Mouse (Mus musculus): ENCODE results near the gene Dnaaf5.
A peak's percentile ranks its signal among the peaks of the same experiment; 100 is the strongest.

The Dnaaf5 gene

DNA sequence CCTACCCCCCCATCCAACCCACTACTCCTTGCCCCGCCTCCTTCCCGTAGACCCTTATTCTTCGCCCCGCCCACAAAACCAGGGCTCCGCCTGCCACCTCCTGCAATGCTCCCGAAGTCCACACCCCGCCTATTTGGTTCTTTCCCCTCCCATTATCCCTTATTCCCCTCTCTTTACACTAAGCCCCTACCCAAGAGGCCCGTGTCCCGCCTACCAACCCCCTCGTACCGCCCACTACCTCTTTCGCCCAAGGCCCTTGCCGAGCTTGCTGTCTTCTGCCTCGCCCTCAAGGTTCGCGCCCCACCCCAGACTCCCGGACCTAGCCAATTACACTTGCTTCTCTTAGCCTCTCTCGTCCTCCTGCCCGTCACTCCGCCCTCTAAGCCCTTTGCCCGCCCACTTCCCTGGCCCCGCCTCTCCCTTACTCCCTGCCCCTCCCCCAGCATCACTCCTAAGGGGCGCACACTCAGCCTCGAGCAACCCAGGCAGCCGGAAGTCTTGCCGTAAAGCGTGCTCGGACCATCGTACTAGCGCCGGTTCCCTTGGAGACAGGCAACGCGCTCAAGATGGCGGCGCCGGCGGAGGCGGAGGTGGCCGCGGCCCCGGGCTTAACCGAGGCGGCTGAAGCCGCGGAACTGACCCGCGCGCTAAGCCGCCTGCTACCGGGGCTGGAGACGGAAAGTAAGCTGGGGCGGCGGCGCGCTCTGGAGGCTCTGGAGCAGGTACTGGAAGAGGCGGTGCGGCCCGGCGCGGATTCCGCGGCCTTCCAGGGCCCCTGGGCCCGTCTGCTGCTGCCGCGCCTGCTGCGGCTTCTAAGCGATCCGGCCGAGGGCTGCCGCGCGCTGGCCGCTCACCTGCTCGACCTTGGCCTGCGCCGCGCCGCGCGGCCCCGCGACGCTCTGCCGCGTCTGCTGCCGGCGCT lies at the start of gene Dnaaf5, which contains the start of gene Prkar1b:
Gene Dnaaf5, plus strand, starts transcription at position 543 of the 922 bp plus-strand sequence.
Gene Prkar1b, minus strand, starts transcription at position 321 of the 922 bp plus-strand sequence.
- peak; percentile 94 to 97 for DNase-seq (ENCODE audit: low spot score in 2 of 2)

- no peak for DNase-seq (ENCODE audit: low spot score in 2 of 2)
Observed at GRCm38 (mm10) chr5:139101783-139102182, 48.2 kb upstream of the Dnaaf5 start.

GRCm38 (mm10) chr5:139107815-139108214 lies 42.2 kb upstream of the Dnaaf5 start:
- DNase-seq (ENCODE audit: low spot score in 2 of 2), result no peak

GRCm38 (mm10) chr5:139110140-139110855 lies 39.7 kb upstream of the Dnaaf5 start:
- DNase-seq (ENCODE audit: low spot score in 2 of 2), result no peak

DNA sequence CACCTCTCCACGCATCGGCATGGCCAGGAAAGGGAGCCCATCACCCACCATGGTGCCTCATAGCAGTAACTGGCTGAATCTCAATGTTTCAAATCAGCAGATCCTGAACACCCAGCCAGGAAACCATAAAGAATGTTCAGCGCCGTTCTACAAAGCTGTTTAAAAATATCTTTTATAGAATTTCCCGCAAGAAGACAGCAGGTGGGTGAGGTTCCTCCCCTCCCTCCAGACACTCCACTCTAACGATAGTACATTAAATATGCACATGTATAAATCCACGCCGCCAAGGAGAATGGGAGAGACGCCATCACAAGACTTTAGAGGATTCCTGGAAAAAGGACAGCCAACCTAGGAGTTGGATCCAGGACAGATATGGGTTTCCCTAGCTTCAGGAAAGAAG lies 38.0 kb upstream of the Dnaaf5 start:
- peak in 1 of 2 experiments; percentile 60 for DNase-seq (ENCODE audit: low spot score in 2 of 2)

DNA sequence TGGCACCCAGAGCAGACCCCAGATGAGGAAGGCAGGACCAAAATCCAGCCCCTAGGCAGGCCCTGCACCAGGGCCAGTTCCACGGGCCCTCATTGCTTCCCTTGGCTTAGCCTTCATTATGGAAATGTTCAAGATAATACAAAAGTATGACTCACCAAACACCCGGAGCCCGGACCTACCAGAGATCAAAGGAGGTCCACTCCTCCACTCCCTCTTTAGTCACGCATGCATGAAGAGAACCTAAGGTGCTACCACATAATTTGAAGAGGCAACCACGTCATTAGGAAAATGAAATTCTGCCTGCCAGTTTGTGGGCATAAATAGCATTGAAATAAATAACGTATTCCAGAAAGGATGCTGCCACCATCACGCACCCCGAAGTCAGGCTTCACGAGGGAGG lies 37.6 kb upstream of the Dnaaf5 start:
- no peak for DNase-seq (ENCODE audit: low spot score in 2 of 2)

DNA sequence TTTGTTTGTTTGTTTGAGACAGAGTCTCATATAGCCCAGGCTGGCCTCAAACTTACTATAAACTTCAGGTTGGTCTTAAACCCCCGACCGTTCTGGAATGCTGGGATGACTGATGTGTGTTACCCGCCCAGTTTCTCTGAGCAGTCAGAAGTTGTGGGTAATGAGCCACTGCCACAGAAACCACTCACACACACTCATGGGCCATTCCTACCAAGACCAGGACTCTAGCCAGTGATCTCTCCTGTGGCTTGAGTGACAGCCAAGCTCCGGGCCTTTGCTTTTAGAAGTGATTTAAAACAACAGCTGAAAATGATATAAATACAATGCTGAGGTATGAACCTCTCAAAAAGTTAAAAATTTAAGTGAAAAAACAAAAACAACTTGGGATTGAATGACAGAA lies 35.1 kb upstream of the Dnaaf5 start:
- DNase-seq (ENCODE audit: low spot score in 2 of 2), result no peak

GRCm38 (mm10) chr5:139115507-139115906 lies 34.5 kb upstream of the Dnaaf5 start:
- no peak for DNase-seq (ENCODE audit: low spot score in 2 of 2)

DNA sequence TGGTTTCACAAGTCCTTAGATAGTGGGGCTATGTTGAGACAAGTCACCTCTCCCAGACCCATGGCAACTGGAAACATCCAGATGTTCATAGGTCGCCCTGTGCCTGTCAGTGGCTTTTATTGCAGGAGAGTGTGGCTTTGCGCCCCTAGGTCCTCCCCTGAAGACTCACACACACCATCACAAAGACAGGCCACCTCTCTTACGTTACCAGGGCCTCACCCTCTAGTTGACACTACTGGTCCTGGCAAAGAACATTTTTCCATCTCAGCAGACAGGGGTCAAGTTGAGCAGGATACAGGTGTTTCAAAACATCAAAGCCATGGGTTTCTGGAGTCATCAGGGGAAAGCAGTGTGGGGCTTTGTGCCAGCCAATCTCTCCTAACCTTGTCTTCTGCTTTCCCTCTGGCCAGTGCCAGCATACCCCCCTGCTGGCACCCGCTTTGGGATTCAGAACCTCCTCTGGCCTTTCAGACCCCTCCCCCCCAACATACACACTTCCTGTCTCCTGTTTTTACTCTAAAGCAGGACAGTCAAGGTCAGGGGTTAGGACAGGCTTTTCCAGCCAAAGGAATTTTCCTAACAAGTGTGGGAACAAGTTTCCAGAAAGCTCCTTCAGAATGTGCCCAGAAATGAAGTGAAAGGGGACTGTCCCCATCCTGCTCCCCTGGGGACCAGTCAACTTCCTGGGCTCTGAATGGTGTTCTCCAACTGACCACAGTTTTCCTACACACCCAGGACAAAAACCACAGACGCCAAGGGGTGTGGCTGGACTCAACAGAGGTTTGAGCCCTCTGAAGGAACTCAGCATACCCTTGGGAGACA lies 31.7 kb upstream of the Dnaaf5 start:
- no peak for DNase-seq (ENCODE audit: low spot score in 2 of 2)

GRCm38 (mm10) chr5:139118961-139119276 lies 31.1 kb upstream of the Dnaaf5 start:
- no peak for DNase-seq (ENCODE audit: low spot score in 2 of 2)

DNA sequence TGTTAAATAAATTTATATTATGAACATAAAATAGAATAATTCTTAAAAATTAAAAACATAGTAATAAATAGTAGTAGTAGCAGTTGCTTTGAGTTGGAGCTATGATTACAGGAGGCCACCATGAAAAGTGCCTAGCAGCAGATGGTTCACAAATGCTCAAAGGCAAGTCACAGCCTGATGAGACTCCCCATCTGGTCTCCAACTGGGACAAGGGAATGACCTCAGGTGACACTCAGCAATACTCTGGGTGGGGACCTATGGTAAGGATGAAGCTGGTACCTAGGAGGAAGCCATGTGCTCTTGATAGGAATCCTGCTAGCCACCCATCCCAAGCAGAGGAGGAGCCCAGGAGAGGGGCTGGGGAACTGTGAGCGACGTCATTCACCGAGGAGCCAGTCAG lies 24.3 kb upstream of the Dnaaf5 start:
- DNase-seq (ENCODE audit: low spot score in 2 of 2), result no peak

DNA sequence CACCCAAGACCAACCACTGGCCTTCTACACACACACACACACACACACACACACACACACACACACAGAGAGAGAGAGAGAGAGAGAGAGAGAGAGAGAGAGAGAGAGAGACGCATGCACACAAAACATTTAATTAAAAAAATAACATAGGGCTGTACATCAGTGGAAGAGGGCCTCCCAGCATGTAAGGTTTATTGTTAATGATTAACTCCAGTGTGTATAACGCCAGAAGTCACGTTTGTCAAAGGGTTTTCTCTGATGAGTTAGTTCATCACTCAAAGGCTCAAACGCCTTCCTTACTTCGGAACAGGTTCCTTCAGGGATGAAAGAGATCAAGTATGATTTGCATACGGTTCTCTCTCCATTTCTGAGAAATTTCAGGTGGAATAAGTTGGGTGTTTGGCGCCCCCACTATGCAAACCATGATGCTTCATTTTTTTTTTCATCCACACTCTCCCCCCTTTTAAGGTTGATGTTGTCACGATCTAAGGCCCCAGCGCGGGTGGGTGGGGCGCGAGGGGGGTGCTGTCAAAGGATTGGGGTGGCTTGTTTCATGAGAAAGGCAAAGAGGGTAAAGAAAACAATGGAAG lies 21.5 kb upstream of the Dnaaf5 start:
- no peak for DNase-seq (ENCODE audit: low spot score in 2 of 2)

GRCm38 (mm10) chr5:139129078-139129477 lies 20.9 kb upstream of the Dnaaf5 start:
- DNase-seq (ENCODE audit: low spot score in 2 of 2), result no peak

- peak in 1 of 2 experiments; percentile 74 for DNase-seq (ENCODE audit: low spot score in 2 of 2)
Observed at GRCm38 (mm10) chr5:139129572-139130151, 20.4 kb upstream of the Dnaaf5 start.

- no peak for DNase-seq (ENCODE audit: low spot score in 2 of 2)
Observed at GRCm38 (mm10) chr5:139130351-139130750, 19.7 kb upstream of the Dnaaf5 start.

DNA sequence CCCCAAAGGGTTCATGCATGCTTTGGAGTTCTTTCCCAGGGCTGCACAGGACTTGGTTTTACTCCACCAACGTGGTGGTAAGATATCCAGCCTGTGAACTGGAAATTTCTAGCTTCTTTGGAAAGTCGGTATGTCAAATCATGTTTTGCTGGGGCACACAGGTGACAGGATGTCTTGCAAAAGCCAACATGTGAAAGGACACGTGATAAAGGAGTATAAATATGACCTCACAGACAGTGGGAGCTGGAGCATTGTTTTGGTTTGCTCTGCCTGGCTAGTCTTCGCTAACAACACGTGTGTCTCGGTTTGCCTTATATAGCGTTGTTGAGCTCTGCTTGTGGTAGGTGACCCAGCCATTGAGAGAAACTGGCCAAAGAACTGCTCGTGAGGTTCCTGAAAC lies 15.5 kb upstream of the Dnaaf5 start:
- DNase-seq (ENCODE audit: low spot score in 2 of 2), result no peak

DNA sequence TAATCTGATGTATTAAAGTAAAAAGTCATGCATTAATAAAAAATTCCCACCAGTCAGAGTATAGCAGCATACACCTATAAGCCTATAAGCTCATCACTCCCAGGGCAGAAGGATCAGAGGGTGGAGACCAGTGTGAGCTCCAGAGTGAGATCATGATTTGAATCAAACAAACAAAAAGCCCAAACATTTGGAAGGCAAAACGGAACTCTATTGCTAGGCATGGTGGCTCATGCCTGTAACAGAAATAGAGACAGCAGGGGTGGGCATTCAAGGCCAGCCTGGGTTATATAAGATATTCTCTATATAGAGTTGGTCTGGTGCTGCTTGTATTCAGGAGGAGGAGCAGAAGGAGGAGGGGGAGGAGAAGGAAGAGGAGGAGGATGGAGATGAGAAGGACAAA lies 13.7 kb upstream of the Dnaaf5 start:
- DNase-seq (ENCODE audit: low spot score in 2 of 2), result no peak

- no peak for DNase-seq (ENCODE audit: low spot score in 2 of 2)
Observed at GRCm38 (mm10) chr5:139137176-139137575, 12.8 kb upstream of the Dnaaf5 start.

DNA sequence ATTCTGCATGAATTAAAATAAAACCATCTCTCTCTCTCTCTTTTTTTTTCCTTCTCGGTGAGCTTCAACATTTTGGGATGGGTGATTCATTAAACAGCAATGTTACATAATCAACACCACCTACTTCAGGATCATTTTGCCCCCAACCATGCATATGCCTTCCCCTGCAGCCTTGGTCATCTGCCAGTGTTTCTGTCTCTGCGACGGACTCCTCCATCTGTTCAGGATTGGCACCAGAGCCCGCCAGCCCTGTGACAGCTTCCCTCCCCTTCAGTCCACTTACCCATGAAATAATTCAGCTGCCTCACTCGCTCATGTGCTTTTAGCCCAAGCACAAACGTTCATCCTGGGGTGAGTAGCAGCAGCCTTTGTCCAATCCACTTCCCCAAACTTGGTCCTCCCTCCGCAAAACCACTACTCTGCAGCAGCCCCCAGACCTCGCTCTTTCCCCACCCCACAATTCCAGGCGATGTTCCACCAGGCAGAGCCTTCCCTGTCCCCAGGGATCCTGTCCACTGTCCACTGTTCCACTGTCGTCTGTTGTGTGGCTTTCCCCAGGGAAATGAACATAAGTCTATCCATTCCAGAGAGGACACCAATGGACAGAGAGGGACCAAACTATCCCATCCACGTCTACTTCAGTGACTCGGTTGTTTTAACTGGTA lies 11.6 kb upstream of the Dnaaf5 start:
- DNase-seq (ENCODE audit: low spot score in 2 of 2), result peak; percentile 69 to 91

DNA sequence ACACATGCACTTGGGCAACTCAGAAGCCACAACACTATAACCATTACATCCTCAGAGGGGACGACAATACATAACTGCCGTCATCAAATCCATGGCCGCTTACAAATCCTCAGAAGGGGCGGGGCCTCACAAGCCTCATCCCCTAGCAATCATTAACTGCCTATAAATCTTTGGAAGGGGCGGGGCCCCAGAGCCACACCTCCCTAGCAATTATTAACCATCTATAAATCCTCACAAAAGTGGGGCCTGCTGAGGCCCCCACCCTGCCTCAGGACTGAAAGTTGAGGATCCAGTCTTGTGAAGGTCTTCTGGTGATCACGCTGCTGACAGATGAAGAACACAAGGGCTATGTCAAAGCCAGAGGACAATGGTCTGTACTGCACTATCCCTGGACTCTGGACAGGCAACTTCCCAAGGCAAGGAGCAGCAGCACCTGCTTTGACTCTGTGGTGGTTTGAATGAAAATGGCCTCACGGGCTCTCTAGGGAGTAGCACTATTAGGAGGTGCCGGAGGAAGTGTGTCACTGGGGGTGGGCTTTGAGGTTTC lies 11.0 kb upstream of the Dnaaf5 start:
- no peak for DNase-seq (ENCODE audit: low spot score in 2 of 2)
